Mouse (Mus musculus) MEL (cell line): ENCODE results near the gene Pigm. TPM values are rescaled to one million over a fixed set of nuclear protein-coding genes. Genes with fewer than 3 reads are reported as not detected.

Experiments
- DNase-seq: peaks from one replicate; pipeline ENCODE4 v3.0.0; 2011; ENCODE audit warnings: low read depth, low spot score
- H3K27ac ChIP-seq: 2 replicates; pipeline ENCODE4 v1.5.1; 2012; ENCODE audit warnings: low read depth, mild to moderate bottlenecking, control low read depth, low read length, moderate library complexity; ENCODE audit not compliant: control insufficient read depth
- H3K27me3 ChIP-seq, 2 experiments: fragments of 150-350 bp in 1 of 2; sonication (generic) in 1 of 2; 2 replicates each; pipeline ENCODE4 v1.6.1; 2012; ENCODE audit warnings: low read length in 2 of 2, mild to moderate bottlenecking in 2 of 2, improper control_type of control experiment in 1 of 2, moderate library complexity in 1 of 2; ENCODE audit not compliant: insufficient read depth in 2 of 2, control insufficient read depth in 1 of 2
- H3K36me3 ChIP-seq, 2 experiments: 2 replicates each; pipeline ENCODE4 v1.6.1; 2012 to 2014; ENCODE audit warnings: low read length in 2 of 2, improper control_type of control experiment in 1 of 2, inconsistent platforms in 1 of 2, mild to moderate bottlenecking in 1 of 2; ENCODE audit not compliant: insufficient read depth in 2 of 2, control insufficient read depth in 1 of 2
- H3K4me1 ChIP-seq, 2 experiments: fragments of 150-350 bp in 1 of 2; sonication (generic) in 1 of 2; 2 replicates each; pipeline ENCODE4 v1.6.1; 2012; ENCODE audit warnings: low read length in 2 of 2, improper control_type of control experiment in 1 of 2, mild to moderate bottlenecking in 1 of 2; ENCODE audit not compliant: insufficient read depth in 2 of 2, control insufficient read depth in 1 of 2
- H3K4me3 ChIP-seq, 2 experiments: fragments of 150-350 bp in 1 of 2; sonication (generic) in 1 of 2; 2 replicates each; pipeline ENCODE4 v1.5.1; 2012; ENCODE audit warnings: low read depth in 2 of 2, low read length in 2 of 2, mild to moderate bottlenecking in 2 of 2, moderate library complexity in 2 of 2, control low read depth in 1 of 2, improper control_type of control experiment in 1 of 2; ENCODE audit not compliant: control insufficient read depth in 1 of 2, insufficient read depth in 1 of 2
- H3K79me2 ChIP-seq: 2 replicates; pipeline ENCODE4 v1.6.1; 2012; ENCODE audit warnings: mild to moderate bottlenecking, low read length, moderate library complexity; ENCODE audit not compliant: control insufficient read depth, poor library complexity, insufficient read depth
- H3K9ac ChIP-seq: 2 replicates; pipeline ENCODE4 v1.6.1; 2012; ENCODE audit warnings: low read depth, mild to moderate bottlenecking, control low read depth, low read length, moderate library complexity; ENCODE audit not compliant: control insufficient read depth, poor library complexity, severe bottlenecking
- H3K9me3 ChIP-seq: fragments of 150-350 bp; sonication (generic); replicated peaks from 2 replicates; pipeline ENCODE4 v1.6.1; 2012; ENCODE audit warnings: mild to moderate bottlenecking, low read length, improper control_type of control experiment, moderate library complexity; ENCODE audit not compliant: insufficient read depth
- CHD2 ChIP-seq: IDR thresholded peaks from 2 replicates; pipeline ENCODE4 v1.6.1; 2011; ENCODE audit warnings: low read length, improper control_type of control experiment
- CTCF ChIP-seq, 3 experiments: IDR thresholded peaks in 2 of 3; conservative IDR thresholded peaks in 1 of 3; 2 replicates each; pipeline ENCODE4 v1.5.1; 2011 to 2012; ENCODE audit warnings: low read length in 3 of 3, low read depth in 2 of 3, mild to moderate bottlenecking in 2 of 3, improper control_type of control experiment in 1 of 3, inconsistent platforms in 1 of 3, mixed read lengths in 1 of 3, moderate library complexity in 1 of 3; ENCODE audit not compliant: control insufficient read depth in 1 of 3, insufficient read depth in 1 of 3, poor library complexity in 1 of 3, severe bottlenecking in 1 of 3
- ELF1 ChIP-seq: IDR thresholded peaks from 2 replicates; pipeline ENCODE4 v1.6.1; 2014; ENCODE audit warnings: low read depth, mild to moderate bottlenecking, inconsistent platforms, low read length, improper control_type of control experiment, moderate library complexity
- GATA1 ChIP-seq: IDR thresholded peaks from 2 replicates; pipeline ENCODE4 v1.6.1; 2011; ENCODE audit warnings: low read depth, low read length, improper control_type of control experiment
- HCFC1 ChIP-seq: IDR thresholded peaks from 2 replicates; pipeline ENCODE4 v1.6.1; 2012; ENCODE audit warnings: low read depth, mild to moderate bottlenecking, inconsistent platforms, low read length, improper control_type of control experiment, moderate library complexity
- MYC ChIP-seq: IDR thresholded peaks from 2 replicates; pipeline ENCODE4 v1.6.1; 2011; ENCODE audit warnings: low read depth, mild to moderate bottlenecking, low read length, improper control_type of control experiment, moderate library complexity
- NRF1 ChIP-seq: IDR thresholded peaks from 2 replicates; pipeline ENCODE4 v1.6.1; 2014; ENCODE audit warnings: low read depth, mild to moderate bottlenecking, inconsistent platforms, low read length, improper control_type of control experiment, moderate library complexity; ENCODE audit not compliant: poor library complexity, insufficient read depth, severe bottlenecking
- POLR2A ChIP-seq, 2 experiments: IDR thresholded peaks; 2 replicates each; pipeline ENCODE4 v1.6.1; 2011 to 2012; ENCODE audit warnings: low read length in 2 of 2, mild to moderate bottlenecking in 2 of 2, control low read depth in 1 of 2, improper control_type of control experiment in 1 of 2, low read depth in 1 of 2, moderate library complexity in 1 of 2; ENCODE audit not compliant: control insufficient read depth in 1 of 2, insufficient read depth in 1 of 2, poor library complexity in 1 of 2
- RAD21 ChIP-seq: IDR thresholded peaks from 2 replicates; pipeline ENCODE4 v1.6.1; 2011; ENCODE audit warnings: mild to moderate bottlenecking, low read depth, low read length, improper control_type of control experiment
- RCOR1 ChIP-seq: IDR thresholded peaks from 2 replicates; pipeline ENCODE4 v1.6.1; 2012; ENCODE audit warnings: low read depth, mild to moderate bottlenecking, inconsistent platforms, low read length, improper control_type of control experiment
- SMC3 ChIP-seq: IDR thresholded peaks from 2 replicates; pipeline ENCODE4 v1.6.1; 2011; ENCODE audit warnings: low read depth, low read length, improper control_type of control experiment
- ZC3H11A ChIP-seq: IDR thresholded peaks from 2 replicates; pipeline ENCODE4 v1.6.1; 2012; ENCODE audit warnings: low read depth, mild to moderate bottlenecking, inconsistent platforms, low read length, improper control_type of control experiment
- ZNF384 ChIP-seq: IDR thresholded peaks from 2 replicates; pipeline ENCODE4 v1.6.1; 2012; ENCODE audit warnings: low read depth, mild to moderate bottlenecking, inconsistent platforms, low read length, improper control_type of control experiment
- polyA plus RNA-seq, 2 experiments: library from polyadenylated mRNA; stranded (reverse) in 1 of 2; unstranded in 1 of 2; fragments of >175 nt in 1 of 2; fragments of >200 nt in 1 of 2; gene quantifications; 2 replicates each; pipeline versions ENCODE4 v1.2.1 to v1.2.4; 2012; ENCODE audit warnings: low replicate concordance in 2 of 2, low read depth in 1 of 2; ENCODE audit not compliant: insufficient read length in 2 of 2, insufficient read depth in 1 of 2, missing spikeins in 1 of 2
- total RNA-seq: library from RNA; depleted of rRNA; stranded (reverse); fragments of 300-350 nt; gene quantifications from 2 replicates; pipeline ENCODE4 v1.2.3, GENCODE M21; 2012

Gene Pigm
- total and polyA plus RNA-seq, 3 experiments, result 8.6 to 11.3 TPM; not detected in 1

DNA sequence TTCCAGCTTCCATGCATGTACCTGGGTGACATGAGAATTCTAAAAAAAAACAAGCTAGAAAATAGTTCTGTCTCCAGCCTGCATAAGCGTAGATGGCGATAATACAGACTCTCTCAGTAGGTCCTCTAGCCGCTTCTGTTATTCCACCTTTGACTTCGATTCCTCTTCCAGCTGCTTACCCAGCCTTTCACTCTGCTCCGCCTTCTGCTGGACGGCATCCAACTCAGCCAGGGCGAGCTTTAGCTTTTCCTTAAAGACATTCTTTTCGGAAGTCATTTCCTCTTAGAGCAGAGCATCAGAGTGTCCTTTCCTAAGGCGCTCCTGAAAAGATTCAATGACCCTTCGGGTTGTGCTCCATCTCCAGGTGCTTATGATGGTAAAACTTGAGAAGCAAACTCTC, 3.7 kb downstream of the Pigm start:
- Histone ChIP-seq H3K27ac (no peak overlapping the region), H3K9me3 (no peaks in the 10 kb centered on the region), H3K4me3 (peak overlapping the region in 1 of 2 experiments; percentile 33; a peak in 1 of 4 replicates), H3K9ac (no peak overlapping the region), H3K79me2 (peaks cover 46% of the 10 kb centered on the region), H3K36me3 (peaks cover 6 to 40% of the 10 kb centered on the region in 2 experiments; a peak in 3 of 4 replicates), H3K4me1 (peaks cover 10 to 14% of the 10 kb centered on the region in 2 experiments), H3K27me3 (no peaks in the 10 kb centered on the region)
- no peak for DNase-seq
- no peak for TF ChIP-seq RCOR1
- no peak for TF ChIP-seq RAD21
- TF ChIP-seq CHD2, result no peak
- no peak for TF ChIP-seq MYC
- no peak for TF ChIP-seq SMC3
- TF ChIP-seq CTCF (IDR thresholded peaks at IDR 0.05 in 2 of 3, conservative IDR thresholded peaks at IDR 0.05 in 1 of 3; ENCODE audit: control insufficient read depth in 1 of 3, insufficient read depth in 1 of 3, low read depth in 2 of 3, low read length in 3 of 3, poor library complexity in 1 of 3, severe bottlenecking in 1 of 3), result no peak
- TF ChIP-seq HCFC1, result no peak

DNA sequence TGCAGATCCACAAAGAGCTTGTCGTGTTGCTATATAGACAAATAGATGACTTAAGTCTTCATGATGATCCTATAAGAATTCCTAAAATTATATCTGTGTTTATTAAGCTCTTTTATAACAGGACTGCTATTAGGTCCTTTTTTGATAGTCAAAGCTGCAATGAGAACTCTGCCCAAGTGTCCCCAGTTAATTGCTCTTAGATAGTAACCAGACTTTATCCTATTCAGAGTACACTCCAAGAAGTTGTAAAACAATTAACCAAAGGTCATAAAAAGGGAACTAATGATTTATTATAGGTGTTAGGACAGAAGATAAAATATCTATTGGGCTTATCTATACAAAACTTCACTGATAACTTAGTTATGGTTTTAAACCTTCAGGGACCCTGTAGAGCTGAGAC, 5.7 kb downstream of the Pigm start:
- Histone ChIP-seq H3K79me2 (peaks cover 38% of the 10 kb centered on the region), H3K27ac (no peak overlapping the region), H3K9ac (no peak overlapping the region), H3K9me3 (no peaks in the 10 kb centered on the region), H3K4me1 (peaks cover 10 to 14% of the 10 kb centered on the region in 2 experiments), H3K27me3 (no peaks in the 10 kb centered on the region), H3K4me3 (no peak overlapping the region), H3K36me3 (peaks cover 6 to 36% of the 10 kb centered on the region in 2 experiments; a peak in 3 of 4 replicates)
- no peak for DNase-seq
- no peak for TF ChIP-seq ZC3H11A
- 0 out of 2 replicates have a peak, but pooled peaks have one; percentile 3 for TF ChIP-seq GATA1

- Histone ChIP-seq H3K4me3 (no peak overlapping the region), H3K4me1 (peaks cover 0 to 13% of the 10 kb centered on the region in 2 experiments; a peak in 2 of 4 replicates), H3K27ac (no peak overlapping the region), H3K9ac (no peak overlapping the region), H3K27me3 (no peaks in the 10 kb centered on the region), H3K9me3 (no peaks in the 10 kb centered on the region), H3K79me2 (peaks cover 3% of the 10 kb centered on the region), H3K36me3 (peaks cover 4 to 7% of the 10 kb centered on the region in 2 experiments; a peak in 3 of 4 replicates)
- no peak for DNase-seq
- TF ChIP-seq NRF1, result no peak
- TF ChIP-seq RCOR1, result no peak
- no peak for TF ChIP-seq SMC3
- TF ChIP-seq GATA1, result no peak
- no peak for TF ChIP-seq ZNF384
- no peak for TF ChIP-seq CHD2
- no peak for TF ChIP-seq ELF1
- TF ChIP-seq POLR2A (IDR thresholded peaks at IDR 0.05; ENCODE audit: control insufficient read depth in 1 of 2, insufficient read depth in 1 of 2, low read depth in 1 of 2, low read length in 2 of 2, poor library complexity in 1 of 2), result no peak
These were observed 10.9 kb downstream of the Pigm start for GRCm38 (mm10) chr1:172387246-172387645.
